Mouse (Mus musculus) liver, embryonic 14.5 days (tissue): ENCODE data around the gene Ficd. TPM values are rescaled to one million over a fixed set of nuclear protein-coding genes. Genes with fewer than 3 reads are reported as not detected.

Experiments used
- ATAC-seq: fragments of 200-750 bp; cut with Nextera tagmentation; 2 replicates; pipeline ENCODE4 v1.8.0; 2017; ENCODE audit warnings: moderate number of reproducible peaks, mild to moderate bottlenecking, moderate library complexity; ENCODE audit not compliant: insufficient read depth
- DNase-seq, 3 experiments: peaks; one replicate each; pipeline ENCODE4 v3.0.0-alpha.2; 2012 to 2013; ENCODE audit warnings: low read depth in 3 of 3, low spot score in 3 of 3
- H3K27ac ChIP-seq: fragments of 300-500 bp; sonication (generic); 2 replicates; pipeline ENCODE4 v1.5.1; 2014; ENCODE audit warnings: moderate library complexity, mild to moderate bottlenecking, control low read depth, inconsistent platforms
- H3K27me3 ChIP-seq: fragments of 300-500 bp; sonication (generic); 2 replicates; pipeline ENCODE4 v1.6.1; 2014; ENCODE audit warnings: mild to moderate bottlenecking, low read length, moderate library complexity; ENCODE audit not compliant: control insufficient read depth, insufficient read depth
- H3K36me3 ChIP-seq: fragments of 300-500 bp; sonication (generic); replicated peaks from 2 replicates; pipeline ENCODE4 v1.6.1; 2014; ENCODE audit warnings: low read depth; ENCODE audit not compliant: control insufficient read depth, insufficient read depth
- H3K4me1 ChIP-seq, 2 experiments: fragments of 200-500 bp in 1 of 2; fragments of 300-500 bp in 1 of 2; sonication (generic) in 1 of 2; replicated peaks; 2 replicates each; pipeline ENCODE4 v1.6.1; 2012 to 2014; ENCODE audit warnings: antibody characterized with exemption in 1 of 2, inconsistent platforms in 1 of 2, low read length in 1 of 2; ENCODE audit not compliant: control insufficient read depth in 2 of 2, insufficient read depth in 2 of 2
- H3K4me2 ChIP-seq: fragments of 300-500 bp; sonication (generic); 2 replicates; pipeline ENCODE4 v1.6.1; 2014; ENCODE audit warnings: low read depth, mild to moderate bottlenecking, control low read depth, moderate library complexity
- H3K4me3 ChIP-seq, 2 experiments: fragments of 200-500 bp in 1 of 2; fragments of 300-500 bp in 1 of 2; sonication (generic) in 1 of 2; 2 replicates each; pipeline ENCODE4 v1.5.1; 2012 to 2014; ENCODE audit warnings: low read depth in 2 of 2, low read length in 2 of 2, mild to moderate bottlenecking in 2 of 2, control low read depth in 1 of 2, inconsistent platforms in 1 of 2, moderate library complexity in 1 of 2; ENCODE audit not compliant: insufficient read depth in 1 of 2
- H3K9ac ChIP-seq: fragments of 300-500 bp; sonication (generic); replicated peaks from 2 replicates; pipeline ENCODE4 v1.6.1; 2014; ENCODE audit warnings: mild to moderate bottlenecking, control low read depth, moderate library complexity
- H3K9me3 ChIP-seq: fragments of 300-500 bp; sonication (generic); 2 replicates; pipeline ENCODE4 v1.6.1; 2016; ENCODE audit warnings: low read length, mixed read lengths; ENCODE audit not compliant: control insufficient read depth
- CTCF ChIP-seq: IDR thresholded peaks from 2 replicates; pipeline ENCODE4 v1.5.1; 2016; ENCODE audit warnings: antibody characterized with exemption, low read depth, control low read depth
- EP300 ChIP-seq: IDR thresholded peaks from 2 replicates; pipeline ENCODE4 v1.6.1; 2016; ENCODE audit warnings: antibody characterized with exemption, low read depth
- WGBS: fragments of 180-500 bp; shearing (Covaris S2); extraction: QIAGEN DNeasy Blood & Tissue Kit; methylation state at CpG from one replicate; pipeline ENCODE4 v1.1.7; 2014; ENCODE audit not compliant: insufficient replicate concordance; 5-methylcytosine and 5-hydroxymethylcytosine counted together
- polyA plus RNA-seq, 2 experiments: library from polyadenylated mRNA; depleted of rRNA in 1 of 2; stranded (reverse) in 1 of 2; unstranded in 1 of 2; fragments of >200 nt; fragmentation: Nextera tagmentation in 1 of 2; extraction: Ambion mirVana in 1 of 2; gene quantifications; 2 replicates each; pipeline versions ENCODE4 v1.2.1 to v1.2.3; 2012 to 2014

Ficd gene
- polyA plus RNA-seq, 2 experiments, result 1.1 to 1.3 TPM

DNA sequence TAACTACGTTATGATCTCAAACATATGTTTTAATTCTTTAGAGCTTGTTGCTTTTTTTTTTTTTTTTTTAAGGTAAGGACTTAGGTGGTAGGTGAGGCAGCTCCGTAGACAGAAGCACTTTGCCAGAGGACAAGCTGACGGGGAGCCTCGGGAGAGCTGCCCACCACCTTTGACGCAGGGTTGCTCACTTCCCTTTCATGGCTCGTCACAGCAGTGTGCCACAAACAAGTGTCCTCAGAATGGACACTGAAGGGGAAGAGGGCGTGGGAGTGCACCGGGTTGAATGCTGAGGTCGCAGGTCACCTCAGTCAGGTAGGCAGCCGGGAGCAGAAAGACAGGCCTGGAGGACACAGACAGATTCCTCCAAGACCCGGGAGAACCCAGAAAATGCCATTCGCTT lies 10.2 kb upstream of the Ficd start:
- Histone ChIP-seq H3K9ac (no peak overlapping the region), H3K27ac (no peak overlapping the region), H3K27me3 (no peaks in the 10 kb centered on the region), H3K36me3 (no peaks in the 10 kb centered on the region), H3K4me1 (no peaks in the 10 kb centered on the region), H3K4me2 (no peak overlapping the region), H3K4me3 (no peak overlapping the region), H3K9me3 (no peaks in the 10 kb centered on the region)
- 50% methylated on average over 12 of the region's 12 CpGs for WGBS
- DNase-seq (no peak), ATAC-seq (no peak)
- no peak for TF ChIP-seq EP300
- no peak for TF ChIP-seq CTCF

DNA sequence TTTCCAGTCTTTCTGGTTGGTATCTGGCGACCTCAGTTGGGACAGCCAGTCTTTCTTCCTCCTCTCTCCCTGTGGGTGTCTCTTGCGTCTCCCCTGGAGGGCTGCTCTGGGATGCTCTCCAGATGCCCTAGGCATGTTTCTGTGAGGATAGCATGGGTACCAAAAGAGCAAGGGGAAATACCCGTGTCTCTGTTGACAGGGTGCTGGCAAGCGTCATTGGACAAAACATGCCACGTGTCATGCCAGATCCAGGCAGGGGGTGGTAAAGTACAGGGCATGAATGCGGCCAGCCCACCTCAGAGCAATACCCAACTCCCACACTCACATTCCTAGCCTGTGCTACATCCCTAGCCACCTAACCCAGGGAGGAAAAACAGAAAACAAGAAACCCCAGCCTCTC lies 9.0 kb upstream of the Ficd start:
- no peak overlapping the region for H3K9ac ChIP-seq
- TF ChIP-seq CTCF (no peak), EP300 (no peak)
- no peaks in the 10 kb centered on the region for H3K9me3 ChIP-seq
- H3K36me3 ChIP-seq, result no peaks in the 10 kb centered on the region
- no peak overlapping the region for H3K4me3 ChIP-seq
- H3K4me2 ChIP-seq, result no peak overlapping the region
- H3K4me1 ChIP-seq, result no peaks in the 10 kb centered on the region
- no peaks in the 10 kb centered on the region for H3K27me3 ChIP-seq
- ATAC-seq (no peak), DNase-seq (no peak)
- no peak overlapping the region for H3K27ac ChIP-seq
- WGBS, result 48% methylated on average over 6 of the region's 6 CpGs

GRCm38 (mm10) chr5:113727238-113727637 lies 8.4 kb upstream of the Ficd start:
- no peak overlapping the region for H3K4me2 ChIP-seq
- TF ChIP-seq CTCF (no peak), EP300 (no peak)
- no peaks in the 10 kb centered on the region for H3K27me3 ChIP-seq
- DNase-seq (no peak), ATAC-seq (no peak)
- no peaks in the 10 kb centered on the region for H3K9me3 ChIP-seq
- H3K27ac ChIP-seq, result no peak overlapping the region
- H3K4me3 ChIP-seq, result no peak overlapping the region
- H3K4me1 ChIP-seq, result no peaks in the 10 kb centered on the region
- no peaks in the 10 kb centered on the region for H3K36me3 ChIP-seq
- WGBS, result 54% methylated on average over 12 of the region's 12 CpGs
- no peak overlapping the region for H3K9ac ChIP-seq

DNA sequence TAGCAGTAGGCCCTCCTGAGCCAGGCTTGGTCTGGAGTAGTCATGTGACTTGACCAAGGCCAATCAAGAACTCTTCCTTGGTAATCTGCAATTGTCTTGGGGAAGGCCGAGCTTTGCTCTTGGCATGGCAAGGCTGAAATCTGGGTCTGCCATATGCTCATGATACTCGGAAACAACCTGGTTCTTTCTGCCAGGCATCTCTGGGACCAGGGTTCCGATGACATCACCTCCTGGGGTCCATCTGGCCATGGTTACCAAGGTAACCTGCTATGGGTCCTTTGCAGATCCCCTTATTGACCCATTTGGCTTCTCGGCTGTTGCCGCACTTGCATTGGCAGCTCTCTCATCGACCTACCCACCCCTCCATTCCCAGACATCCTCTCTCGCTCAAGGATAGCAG lies 7.6 kb upstream of the Ficd start:
- Histone ChIP-seq H3K4me1 (no peaks in the 10 kb centered on the region), H3K4me3 (no peak overlapping the region), H3K4me2 (no peak overlapping the region), H3K27me3 (no peaks in the 10 kb centered on the region), H3K9ac (no peak overlapping the region), H3K36me3 (no peaks in the 10 kb centered on the region), H3K27ac (no peak overlapping the region), H3K9me3 (no peaks in the 10 kb centered on the region)
- 67% methylated on average over 7 of the region's 7 CpGs for WGBS
- TF ChIP-seq EP300, result no peak
- TF ChIP-seq CTCF, result no peak
- ATAC-seq, result no peak
- no peak for DNase-seq

DNA sequence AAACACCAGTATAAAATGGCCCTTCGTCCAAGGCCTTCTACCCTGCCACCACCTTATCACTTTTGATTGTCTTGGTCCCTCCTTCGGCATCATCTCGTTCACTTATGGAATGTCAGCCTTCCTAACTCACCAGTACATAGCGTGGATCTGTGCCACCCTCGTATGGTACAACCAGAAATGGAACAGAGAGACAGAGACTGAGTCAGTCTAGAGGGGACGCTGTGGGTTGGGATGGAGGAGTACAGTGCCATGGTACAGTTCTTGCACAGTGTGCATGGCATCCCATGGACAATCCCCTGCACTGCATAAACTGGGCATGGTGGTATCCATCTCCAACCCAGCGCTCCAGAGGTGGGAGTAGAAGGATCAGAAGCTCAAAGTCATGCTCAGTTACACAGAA lies 6.9 kb upstream of the Ficd start:
- ATAC-seq, result no peak
- Histone ChIP-seq H3K36me3 (no peaks in the 10 kb centered on the region), H3K27ac (no peak overlapping the region), H3K4me3 (no peak overlapping the region), H3K4me1 (no peaks in the 10 kb centered on the region), H3K9me3 (no peaks in the 10 kb centered on the region), H3K4me2 (no peak overlapping the region), H3K27me3 (no peaks in the 10 kb centered on the region), H3K9ac (no peak overlapping the region)
- no peak for TF ChIP-seq EP300
- TF ChIP-seq CTCF, result no peak
- 56% methylated on average over 7 of the region's 7 CpGs for WGBS
- no peak for DNase-seq
